Mouse (Mus musculus) megakaryocyte, embryonic 14.5 days (primary cell): ENCODE measurements around the gene Disc1.

Experiments
- FLI1 ChIP-seq: IDR thresholded peaks from 2 replicates; pipeline ENCODE4 v1.6.1; 2012; ENCODE audit warnings: low read length, inconsistent platforms, mixed read lengths
- GATA1 ChIP-seq: IDR thresholded peaks from 3 replicates; pipeline ENCODE4 v1.6.1; 2012; ENCODE audit warnings: mixed read lengths, low read length, inconsistent platforms, borderline replicate concordance

- TF ChIP-seq GATA1 (no peak), FLI1 (no peak)
Measured at GRCm38 (mm10) chr8:125040587-125041375, 13.2 kb upstream of the Disc1 start.
